Mouse (Mus musculus): ENCODE measurements around the gene Chpf2. TPM values are rescaled to one million over a fixed set of nuclear protein-coding genes. Genes with fewer than 3 reads are reported as not detected.
A peak's percentile ranks its signal among the peaks of the same experiment; 100 is the strongest.

The Chpf2 gene
- total and polyA plus RNA-seq, 2 experiments: 9.5 to 22.4 TPM

DNA sequence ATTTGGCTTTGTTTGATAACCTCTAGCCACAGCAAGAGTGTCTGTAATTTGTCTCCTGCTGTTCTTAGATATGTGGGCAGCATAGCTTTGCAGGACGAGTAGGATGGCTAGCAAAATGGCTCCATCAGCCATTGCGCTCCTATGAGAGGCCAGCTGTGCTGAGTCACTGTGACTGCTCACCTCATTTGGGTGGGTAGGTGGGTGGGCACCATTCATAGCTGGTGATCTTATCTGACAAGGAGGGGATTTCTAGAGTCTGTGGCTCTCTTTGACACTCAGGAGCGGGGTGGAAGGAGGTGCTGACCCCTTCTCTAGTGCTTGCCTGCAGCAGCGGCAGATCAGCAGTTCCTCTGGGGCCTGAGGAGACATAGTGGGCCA lies 648 bp downstream of the Chpf2 start:
- H3K79me2 ChIP-seq (ENCODE audit: control insufficient read depth, insufficient read depth, low read length): peaks cover 9% of the 10 kb centered on the region; the same call in 1 of the 2 replicates
- H3K4me3 ChIP-seq (ENCODE audit: insufficient read depth, low read depth, low read length): peak overlapping the region; percentile 95
- H3K9ac ChIP-seq (ENCODE audit: low read depth, low read length): peak overlapping the region; percentile 91
- 9% methylated on average over 4 of the region's 4 CpGs for WGBS
- peaks cover 3% of the 10 kb centered on the region for H3K36me3 ChIP-seq (ENCODE audit: control insufficient read depth, insufficient read depth, low read length)
- no peaks in the 10 kb centered on the region for H3K27me3 ChIP-seq (ENCODE audit: control insufficient read depth, insufficient read depth, low read length)
- no peak for DNase-seq (ENCODE audit: extremely low read depth, low read depth, low spot score)
- TF ChIP-seq CTCF (IDR thresholded peaks at IDR 0.05; ENCODE audit: low read depth, low read length) (no peak), POLR2A (IDR thresholded peaks at IDR 0.05; ENCODE audit: extremely low read depth, insufficient read depth, low read length) (no peak)
- H3K27ac ChIP-seq (replicated peaks; ENCODE audit: insufficient read depth, low read depth, low read length): peak overlapping the region; percentile 45
- H3K4me1 ChIP-seq (ENCODE audit: control insufficient read depth, insufficient read depth, low read length): peaks cover 16% of the 10 kb centered on the region; the same call in 1 of the 2 replicates

GRCm38 (mm10) chr5:24589511-24590500 lies 3.3 kb downstream of the Chpf2 start:
- no peak overlapping the region for H3K9ac ChIP-seq (ENCODE audit: low read depth, low read length)
- peaks cover 9% of the 10 kb centered on the region; the same call in 1 of the 2 replicates for H3K79me2 ChIP-seq (ENCODE audit: control insufficient read depth, insufficient read depth, low read length)
- 96% methylated on average over 20 of the region's 20 CpGs for WGBS
- H3K36me3 ChIP-seq (ENCODE audit: control insufficient read depth, insufficient read depth, low read length): peaks cover 3% of the 10 kb centered on the region
- TF ChIP-seq POLR2A (IDR thresholded peaks at IDR 0.05; ENCODE audit: extremely low read depth, insufficient read depth, low read length): no peak
- TF ChIP-seq CTCF (IDR thresholded peaks at IDR 0.05; ENCODE audit: low read depth, low read length): no peak
- no peak overlapping the region for H3K4me3 ChIP-seq (ENCODE audit: insufficient read depth, low read depth, low read length)
- peaks cover 16% of the 10 kb centered on the region; the same call in 1 of the 2 replicates for H3K4me1 ChIP-seq (ENCODE audit: control insufficient read depth, insufficient read depth, low read length)
- H3K27me3 ChIP-seq (ENCODE audit: control insufficient read depth, insufficient read depth, low read length): no peaks in the 10 kb centered on the region
- DNase-seq (ENCODE audit: extremely low read depth, low read depth, low spot score): no peak
- H3K27ac ChIP-seq (replicated peaks; ENCODE audit: insufficient read depth, low read depth, low read length): no peak overlapping the region

DNA sequence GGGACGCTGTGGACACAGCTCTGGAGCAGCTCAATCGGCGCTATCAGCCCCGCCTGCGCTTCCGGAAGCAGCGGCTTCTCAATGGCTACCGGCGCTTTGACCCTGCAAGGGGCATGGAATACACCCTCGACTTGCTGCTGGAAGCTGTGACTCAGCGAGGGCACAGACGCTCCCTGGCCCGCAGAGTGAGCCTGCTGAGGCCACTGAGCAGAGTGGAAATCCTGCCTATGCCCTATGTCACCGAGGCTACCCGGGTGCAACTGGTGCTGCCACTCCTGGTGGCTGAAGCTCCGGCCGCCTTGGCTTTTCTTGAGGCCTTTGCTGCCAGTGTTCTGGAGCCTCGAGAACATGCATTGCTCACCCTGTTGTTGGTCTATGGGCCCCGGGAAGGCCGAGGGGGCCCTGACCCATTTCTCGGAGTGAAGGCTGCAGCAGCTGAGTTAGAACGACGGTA lies 4.8 kb downstream of the Chpf2 start:
- DNase-seq (ENCODE audit: extremely low read depth, low read depth, low spot score): no peak
- 47% methylated on average over 23 of the region's 23 CpGs for WGBS
- no peak overlapping the region for H3K9ac ChIP-seq (ENCODE audit: low read depth, low read length)
- H3K4me1 ChIP-seq (ENCODE audit: control insufficient read depth, insufficient read depth, low read length): peaks cover 13% of the 10 kb centered on the region; the same call in 1 of the 2 replicates
- TF ChIP-seq CTCF (IDR thresholded peaks at IDR 0.05; ENCODE audit: low read depth, low read length) (no peak), POLR2A (IDR thresholded peaks at IDR 0.05; ENCODE audit: extremely low read depth, insufficient read depth, low read length) (no peak)
- peaks cover 3% of the 10 kb centered on the region for H3K36me3 ChIP-seq (ENCODE audit: control insufficient read depth, insufficient read depth, low read length)
- H3K79me2 ChIP-seq (ENCODE audit: control insufficient read depth, insufficient read depth, low read length): peaks cover 9% of the 10 kb centered on the region; the same call in 1 of the 2 replicates
- no peaks in the 10 kb centered on the region for H3K27me3 ChIP-seq (ENCODE audit: control insufficient read depth, insufficient read depth, low read length)
- peak overlapping the region; percentile 29; the same call in 1 of the 2 replicates for H3K4me3 ChIP-seq (ENCODE audit: insufficient read depth, low read depth, low read length)
- H3K27ac ChIP-seq (replicated peaks; ENCODE audit: insufficient read depth, low read depth, low read length): no peak overlapping the region

- WGBS: 68% methylated on average over 24 of the region's 24 CpGs
- Histone ChIP-seq H3K4me3 (ENCODE audit: insufficient read depth, low read depth, low read length) (peak overlapping the region; percentile 29; the same call in 1 of the 2 replicates), H3K27ac (replicated peaks; ENCODE audit: insufficient read depth, low read depth, low read length) (no peak overlapping the region), H3K36me3 (ENCODE audit: control insufficient read depth, insufficient read depth, low read length) (peaks cover 3% of the 10 kb centered on the region), H3K9ac (ENCODE audit: low read depth, low read length) (no peak overlapping the region), H3K79me2 (ENCODE audit: control insufficient read depth, insufficient read depth, low read length) (peaks cover 6% of the 10 kb centered on the region; the same call in 1 of the 2 replicates), H3K4me1 (ENCODE audit: control insufficient read depth, insufficient read depth, low read length) (peaks cover 13% of the 10 kb centered on the region; the same call in 1 of the 2 replicates), H3K27me3 (ENCODE audit: control insufficient read depth, insufficient read depth, low read length) (no peaks in the 10 kb centered on the region)
- TF ChIP-seq POLR2A (IDR thresholded peaks at IDR 0.05; ENCODE audit: extremely low read depth, insufficient read depth, low read length) (no peak), CTCF (IDR thresholded peaks at IDR 0.05; ENCODE audit: low read depth, low read length) (no peak)
- no peak for DNase-seq (ENCODE audit: extremely low read depth, low read depth, low spot score)
These were observed 5.4 kb downstream of the Chpf2 start for GRCm38 (mm10) chr5:24591796-24592470.

DNA sequence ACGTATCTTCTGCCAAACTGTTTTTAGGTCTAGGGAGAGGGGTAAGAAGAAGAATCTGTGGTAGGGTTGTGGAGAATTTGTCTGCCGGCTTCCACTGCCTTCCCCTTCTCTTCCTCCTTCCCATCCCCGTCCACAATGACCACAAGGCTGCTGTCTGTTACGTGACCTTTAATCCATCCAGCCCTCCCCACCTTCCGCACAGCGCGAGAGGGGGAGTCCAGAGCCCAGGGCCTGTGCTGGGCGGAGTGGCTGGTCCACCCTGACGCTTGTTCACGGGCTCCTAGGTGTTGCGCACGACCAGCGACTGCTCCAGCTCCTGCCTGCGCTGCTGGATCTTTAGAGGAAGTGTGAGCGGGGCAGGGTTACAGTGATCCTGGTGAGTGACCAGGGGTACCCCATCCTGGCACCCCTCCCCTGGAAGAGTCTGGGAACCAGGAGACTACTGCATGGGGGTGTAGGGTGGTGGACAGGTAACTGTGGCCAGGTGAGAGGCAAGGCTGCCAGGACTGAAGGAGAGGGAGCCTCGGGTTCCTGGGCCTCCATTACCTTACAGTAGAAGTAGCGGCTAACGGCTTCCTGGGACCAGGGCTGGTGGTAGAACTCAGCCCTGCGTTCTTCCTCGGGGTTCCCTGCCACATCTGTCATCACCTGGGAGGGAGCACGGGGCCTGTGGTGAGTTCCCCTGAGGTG lies 6.1 kb downstream of the Chpf2 start:
- TF ChIP-seq POLR2A (IDR thresholded peaks at IDR 0.05; ENCODE audit: extremely low read depth, insufficient read depth, low read length): no peak
- TF ChIP-seq CTCF (IDR thresholded peaks at IDR 0.05; ENCODE audit: low read depth, low read length): no peak
- Histone ChIP-seq H3K4me3 (ENCODE audit: insufficient read depth, low read depth, low read length) (no peak overlapping the region), H3K9ac (ENCODE audit: low read depth, low read length) (no peak overlapping the region)

More for the DNA sequence above, 6.1 kb downstream of the Chpf2 start:
- H3K36me3 ChIP-seq (ENCODE audit: control insufficient read depth, insufficient read depth, low read length): peaks cover 3% of the 10 kb centered on the region
- peaks cover 11% of the 10 kb centered on the region for H3K4me1 ChIP-seq (ENCODE audit: control insufficient read depth, insufficient read depth, low read length)
- no peaks in the 10 kb centered on the region for H3K27me3 ChIP-seq (ENCODE audit: control insufficient read depth, insufficient read depth, low read length)
- H3K79me2 ChIP-seq (ENCODE audit: control insufficient read depth, insufficient read depth, low read length): no peaks in the 10 kb centered on the region
- no peak overlapping the region for H3K27ac ChIP-seq (replicated peaks; ENCODE audit: insufficient read depth, low read depth, low read length)
- WGBS: 72% methylated on average over 21 of the region's 21 CpGs
- no peak for DNase-seq (ENCODE audit: extremely low read depth, low read depth, low spot score)

All from liver, adult 2 months (tissue).